Mouse (Mus musculus) olfactory bulb, adult 2 months (tissue): ENCODE results near the gene Art4. TPM values are rescaled to one million over a fixed set of nuclear protein-coding genes. Genes with fewer than 3 reads are reported as not detected.

Experiments used
- H3K27ac ChIP-seq: fragments of 200-500 bp; 2 replicates; pipeline ENCODE4 v1.5.1; 2012; ENCODE audit warnings: low read depth, low read length; ENCODE audit not compliant: insufficient read depth
- H3K4me1 ChIP-seq: fragments of 200-500 bp; 2 replicates; pipeline ENCODE4 v1.6.1; 2012; ENCODE audit warnings: low read length; ENCODE audit not compliant: control insufficient read depth, insufficient read depth
- H3K4me3 ChIP-seq: fragments of 200-500 bp; 2 replicates; pipeline ENCODE4 v1.5.1; 2012; ENCODE audit warnings: mild to moderate bottlenecking, low read depth, low read length, moderate library complexity; ENCODE audit not compliant: insufficient read depth
- CTCF ChIP-seq: fragments of 200-500 bp; IDR thresholded peaks from 2 replicates; pipeline ENCODE4 v1.5.1; 2012; ENCODE audit warnings: low read depth, mild to moderate bottlenecking, low read length, moderate library complexity; ENCODE audit not compliant: insufficient read depth
- POLR2A ChIP-seq: fragments of 200-500 bp; IDR thresholded peaks from 2 replicates; pipeline ENCODE4 v1.6.1; 2012; ENCODE audit warnings: mild to moderate bottlenecking, low read depth, low read length, moderate library complexity; ENCODE audit not compliant: insufficient read depth
- whole genome bisulfite sequencing: fragments of 180-500 bp; shearing (Covaris S2); methylation state at CpG from one replicate; pipeline ENCODE4 v1.1.7; 2018; 5-methylcytosine and 5-hydroxymethylcytosine counted together
- polyA plus RNA-seq: library from polyadenylated mRNA; stranded (reverse); fragments of >200 nt; gene quantifications from 2 replicates; pipeline ENCODE4 v1.2.4, GENCODE M21; 2012; ENCODE audit warnings: low replicate concordance; ENCODE audit not compliant: missing spikeins, insufficient read depth, insufficient read length

Art4 gene
- polyA plus RNA-seq, 1 experiment = not detected

GRCm38 (mm10) chr6:136820381-136820780 lies 37.2 kb downstream of the Art4 start:
- WGBS = 96% methylated on average over 21 of the region's 21 CpGs
- H3K4me3 ChIP-seq = no peak overlapping the region
- no peak for TF ChIP-seq POLR2A
- no peak for TF ChIP-seq CTCF
- no peak overlapping the region for H3K27ac ChIP-seq
- no peaks in the 10 kb centered on the region for H3K4me1 ChIP-seq

DNA sequence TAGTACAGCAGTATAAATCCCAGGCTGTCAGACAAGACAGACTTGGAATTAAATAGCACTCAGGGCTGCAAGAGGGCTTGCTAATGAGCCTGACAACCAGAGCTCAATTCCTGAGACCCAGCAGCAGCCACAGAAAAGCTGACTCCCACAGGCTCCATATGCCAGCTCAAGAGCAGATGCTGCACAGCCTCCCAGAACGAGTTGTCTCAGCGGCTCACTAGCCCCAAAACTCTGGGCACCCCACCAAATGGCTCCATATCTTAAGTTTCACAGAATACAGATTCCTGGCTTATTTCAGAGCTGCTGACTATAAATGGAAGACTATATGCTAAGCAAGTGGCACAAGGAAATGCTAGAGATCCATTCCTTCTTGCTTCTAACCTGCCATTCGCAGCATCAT lies 40.0 kb downstream of the Art4 start:
- Histone ChIP-seq H3K27ac (no peak overlapping the region), H3K4me1 (no peaks in the 10 kb centered on the region), H3K4me3 (no peak overlapping the region)
- WGBS = 89% methylated on average over 3 of the region's 3 CpGs
- TF ChIP-seq POLR2A = no peak
- TF ChIP-seq CTCF = no peak

GRCm38 (mm10) chr6:136816826-136817225 lies 40.7 kb downstream of the Art4 start:
- Histone ChIP-seq H3K4me1 (no peaks in the 10 kb centered on the region), H3K27ac (no peak overlapping the region), H3K4me3 (no peak overlapping the region)
- WGBS = 82% methylated on average over 21 of the region's 21 CpGs
- no peak for TF ChIP-seq CTCF

DNA sequence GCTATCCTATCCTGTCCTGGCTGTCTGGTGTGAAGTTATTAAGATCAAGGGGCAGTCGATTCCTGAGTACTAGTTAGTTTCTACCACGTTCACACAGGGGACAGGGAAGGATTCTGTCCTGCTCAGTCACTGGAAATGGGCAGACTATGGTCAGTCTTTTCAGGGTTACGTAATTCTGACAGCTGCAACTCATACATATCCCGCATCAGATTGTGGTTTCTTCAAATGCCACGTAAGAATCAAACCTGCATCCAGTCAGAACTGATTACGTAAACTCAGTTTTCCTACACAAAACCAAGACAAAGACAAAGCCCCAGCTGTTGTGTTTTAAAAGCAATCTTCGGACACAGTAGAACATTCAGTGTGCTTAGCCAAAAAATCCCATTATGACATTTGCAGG lies 42.2 kb downstream of the Art4 start:
- H3K27ac ChIP-seq = no peak overlapping the region

DNA sequence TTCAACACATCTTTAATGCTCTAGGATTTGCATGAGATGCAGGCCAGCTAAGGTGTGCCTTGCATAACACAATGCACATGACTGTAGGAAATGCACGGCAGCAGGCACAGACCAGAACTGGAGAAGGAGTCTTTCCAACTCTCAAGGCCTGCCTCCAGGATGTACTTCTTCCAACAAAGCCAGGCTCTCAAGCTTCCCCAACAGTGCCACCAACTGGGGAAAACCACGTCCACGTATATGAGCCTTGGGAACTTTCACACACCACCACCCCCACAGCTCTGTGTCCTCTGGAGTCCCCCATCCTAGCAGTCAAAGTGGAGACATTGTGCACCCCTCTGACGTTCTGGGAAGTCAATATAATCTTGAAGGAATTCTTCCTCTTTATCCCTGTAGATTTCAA lies 44.4 kb downstream of the Art4 start:
- Histone ChIP-seq H3K4me1 (peaks cover 7% of the 10 kb centered on the region; the same call in 1 of the 2 replicates), H3K27ac (no peak overlapping the region), H3K4me3 (no peak overlapping the region)
- WGBS = 22% methylated on average over 4 of the region's 4 CpGs
- TF ChIP-seq CTCF = no peak
- TF ChIP-seq POLR2A = no peak

More for the DNA sequence above, 42.2 kb downstream of the Art4 start:
- TF ChIP-seq CTCF (no peak), POLR2A (no peak)
- 91% methylated on average over 7 of the region's 7 CpGs for WGBS
- Histone ChIP-seq H3K4me1 (no peaks in the 10 kb centered on the region), H3K4me3 (no peak overlapping the region)

- Histone ChIP-seq H3K27ac (no peak overlapping the region), H3K4me3 (no peak overlapping the region)
- 88% methylated on average over 10 of the region's 10 CpGs for WGBS
Measured at GRCm38 (mm10) chr6:136811196-136811595, 46.3 kb downstream of the Art4 start.

DNA sequence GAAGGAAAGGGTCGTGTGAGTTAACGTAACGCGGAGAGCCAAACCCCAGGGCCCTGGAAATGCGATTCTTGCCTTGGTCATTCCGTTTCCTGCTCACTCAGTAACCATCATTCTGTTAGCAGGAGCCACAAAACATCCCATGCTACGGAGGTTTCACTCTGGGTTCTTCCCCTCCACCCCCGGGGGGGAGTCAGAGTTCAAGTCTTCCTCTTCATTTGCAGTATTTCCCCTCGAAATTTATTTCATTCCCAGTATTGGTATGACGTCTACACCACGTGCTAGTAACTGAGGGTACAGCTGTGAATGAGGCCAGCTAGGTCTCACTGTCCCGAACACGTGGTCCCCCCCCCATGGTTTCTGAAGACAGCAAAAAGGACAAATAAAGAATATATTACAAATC lies 47.9 kb downstream of the Art4 start:
- WGBS = 83% methylated on average over 13 of the region's 13 CpGs
- no peak overlapping the region for H3K27ac ChIP-seq
- TF ChIP-seq POLR2A (no peak), CTCF (no peak)
- H3K4me3 ChIP-seq = no peak overlapping the region
- peaks cover 11% of the 10 kb centered on the region; the same call in 1 of the 2 replicates for H3K4me1 ChIP-seq

More at GRCm38 (mm10) chr6:136811196-136811595, 46.3 kb downstream of the Art4 start:
- TF ChIP-seq CTCF (no peak), POLR2A (no peak)
- peaks cover 11% of the 10 kb centered on the region; the same call in 1 of the 2 replicates for H3K4me1 ChIP-seq

- 30% methylated on average over 14 of the region's 14 CpGs for WGBS
- TF ChIP-seq POLR2A = no peak
- TF ChIP-seq CTCF = no peak
- no peak overlapping the region for H3K27ac ChIP-seq
- peaks cover 11% of the 10 kb centered on the region; the same call in 1 of the 2 replicates for H3K4me1 ChIP-seq
- H3K4me3 ChIP-seq = peak overlapping the region; percentile 80
Measured at GRCm38 (mm10) chr6:136809077-136809476, 48.5 kb downstream of the Art4 start.

DNA sequence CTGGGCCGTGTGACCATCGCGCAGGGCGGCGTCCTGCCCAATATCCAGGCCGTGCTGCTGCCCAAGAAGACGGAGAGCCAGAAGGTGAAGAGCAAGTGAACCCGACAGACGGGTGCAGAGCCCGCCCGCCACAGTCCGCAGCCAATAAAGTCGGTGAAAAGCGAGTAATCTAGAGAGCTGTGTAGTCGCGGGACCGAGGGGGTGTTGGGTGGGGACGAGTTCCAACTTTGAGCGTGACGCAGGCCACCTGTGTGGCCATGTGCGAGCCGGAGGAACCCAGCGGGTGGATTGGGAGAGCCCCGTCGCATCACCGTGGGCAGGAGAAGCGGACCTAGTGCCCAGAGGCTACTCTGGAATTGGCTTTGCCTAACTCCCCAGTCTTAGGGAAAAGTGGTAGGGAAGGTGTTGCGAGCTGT lies 48.9 kb downstream of the Art4 start:
- no peak for TF ChIP-seq POLR2A
- no peak for TF ChIP-seq CTCF
- Histone ChIP-seq H3K4me3 (peak overlapping the region; percentile 80), H3K4me1 (peaks cover 11% of the 10 kb centered on the region; the same call in 1 of the 2 replicates), H3K27ac (no peak overlapping the region)
- under 1% methylated on average over 28 of the region's 28 CpGs for WGBS

GRCm38 (mm10) chr6:136808014-136808417 lies 49.5 kb downstream of the Art4 start, which contains the start of gene H2afj:
TSS of gene H2afj (plus strand) at chr6:136808244.
- Histone ChIP-seq H3K4me1 (peaks cover 11% of the 10 kb centered on the region; the same call in 1 of the 2 replicates), H3K27ac (peak within 1 kb of the TSS; percentile 60), H3K4me3 (peak within 1 kb of the TSS; percentile 80)
- under 1% methylated on average over 34 of the region's 34 CpGs for WGBS
- TF ChIP-seq POLR2A (peak; percentile 31; the same call in 1 of the 2 replicates), CTCF (no peak)
